Mouse (Mus musculus) frontal cortex, postnatal 14 days (tissue): ENCODE data around the gene Morn5.

ENCODE experiments used
- DNase-seq, 2 experiments: peaks; one replicate each; pipeline ENCODE4 v3.0.0; 2022; ENCODE audit warnings: low spot score in 2 of 2

The Morn5 gene

DNA sequence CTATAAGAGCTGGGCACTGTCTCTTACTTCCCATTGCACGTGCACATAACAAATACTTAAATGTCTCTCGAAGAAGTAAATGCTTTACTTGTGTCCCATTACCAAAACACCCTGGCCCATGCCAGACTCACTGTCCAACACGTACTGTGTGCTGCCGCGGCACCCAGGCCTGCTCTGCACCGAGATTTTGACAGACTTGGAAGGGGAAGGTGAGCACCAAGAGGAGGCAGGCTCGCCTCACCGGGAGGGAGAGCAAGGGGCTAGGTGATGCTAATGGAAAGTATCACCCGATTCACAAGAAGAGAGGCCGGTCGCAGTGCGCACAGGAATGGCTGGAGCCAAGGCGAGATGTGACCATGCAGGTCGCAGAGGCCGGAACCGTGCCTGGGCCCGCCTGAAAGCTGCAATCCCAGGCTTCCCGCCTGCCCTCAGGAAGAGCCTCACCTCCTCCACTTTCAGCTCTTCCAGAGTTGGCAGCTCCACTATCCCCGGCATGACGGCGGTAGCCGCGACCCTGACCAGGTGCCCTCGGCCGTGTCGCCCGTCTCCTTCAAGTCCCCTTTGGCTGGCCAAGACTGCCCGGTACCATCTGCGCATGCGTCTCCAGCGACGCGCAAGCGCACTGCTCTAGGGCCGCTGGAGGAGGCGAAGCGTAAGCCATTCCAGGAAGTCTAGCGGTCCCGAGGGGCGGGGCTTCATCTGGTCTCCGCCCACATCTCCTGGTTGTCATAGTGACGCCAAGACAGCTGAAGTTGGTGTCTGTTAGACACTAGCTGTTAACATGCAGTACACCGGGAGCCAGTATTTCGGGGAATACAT is at the start of gene Morn5, which contains the start of gene Ndufa8:
Gene Morn5 (plus strand): TSS at position 711 of the 819 bp plus-strand sequence.
Gene Ndufa8 (minus strand): TSS at position 659 of the 819 bp plus-strand sequence.
- peak; percentile 97 to 98 for DNase-seq

DNA sequence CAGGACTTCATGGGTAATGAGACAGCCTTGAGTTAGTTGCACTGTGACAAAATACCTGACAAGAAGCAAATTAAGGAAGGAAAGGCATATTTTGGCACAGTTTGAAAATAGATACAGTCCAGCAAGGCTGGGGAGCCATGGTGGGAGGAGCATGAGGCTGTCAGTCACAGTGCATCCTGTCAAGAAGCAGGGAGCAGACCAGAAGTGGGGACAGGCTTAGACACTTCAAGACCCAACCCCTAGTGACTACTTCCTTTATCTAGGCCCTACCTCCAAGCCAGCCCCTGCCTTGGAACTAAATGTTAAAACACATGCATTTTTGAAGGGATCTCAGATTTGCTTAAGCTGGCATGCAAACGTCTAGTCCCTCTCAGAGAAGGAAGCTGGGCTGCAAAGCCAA is 48.9 kb upstream of the Morn5 start:
- no peak for DNase-seq

DNA sequence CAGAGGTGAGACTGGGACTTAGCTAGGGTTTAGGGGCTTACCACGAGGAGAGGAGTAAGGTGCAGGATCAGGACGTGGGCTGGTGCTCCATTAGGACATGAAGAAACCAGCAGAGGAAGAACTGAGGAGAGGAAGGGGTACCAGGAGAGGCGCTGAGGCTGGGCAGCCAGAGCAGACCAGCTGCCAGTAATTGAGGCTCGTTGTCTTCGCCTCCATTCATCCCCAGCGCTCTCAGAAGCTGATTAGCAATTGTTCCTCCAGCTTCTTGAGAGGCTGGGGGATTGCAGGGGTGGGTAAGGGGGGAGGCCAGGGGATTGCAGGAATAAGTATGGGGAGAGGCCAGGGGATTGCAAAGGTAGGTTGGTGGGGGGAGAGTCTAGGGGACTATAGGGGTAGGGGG is 47.1 kb upstream of the Morn5 start:
- DNase-seq: no peak

DNA sequence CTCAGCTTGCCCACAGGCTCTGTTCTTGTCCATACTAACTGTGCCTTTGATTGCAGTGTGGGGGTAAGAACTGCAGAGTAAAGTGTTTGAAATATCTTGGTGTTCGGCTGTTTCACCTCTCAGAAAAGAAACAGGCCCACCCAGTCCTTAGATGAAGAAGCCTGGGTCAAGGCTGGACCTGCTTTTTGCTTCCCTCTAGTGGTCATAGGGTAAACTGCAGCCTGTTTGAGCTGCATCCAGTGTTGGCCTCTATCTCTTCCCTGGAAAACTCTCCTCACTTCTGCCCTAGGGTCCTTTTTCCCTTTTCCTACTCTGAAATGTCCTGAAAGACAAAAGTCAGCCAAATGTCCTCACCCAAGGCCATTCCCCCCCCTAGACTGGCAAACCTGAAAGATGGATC is 41.2 kb upstream of the Morn5 start:
- peak in 1 of 2 experiments; percentile 48 for DNase-seq

DNA sequence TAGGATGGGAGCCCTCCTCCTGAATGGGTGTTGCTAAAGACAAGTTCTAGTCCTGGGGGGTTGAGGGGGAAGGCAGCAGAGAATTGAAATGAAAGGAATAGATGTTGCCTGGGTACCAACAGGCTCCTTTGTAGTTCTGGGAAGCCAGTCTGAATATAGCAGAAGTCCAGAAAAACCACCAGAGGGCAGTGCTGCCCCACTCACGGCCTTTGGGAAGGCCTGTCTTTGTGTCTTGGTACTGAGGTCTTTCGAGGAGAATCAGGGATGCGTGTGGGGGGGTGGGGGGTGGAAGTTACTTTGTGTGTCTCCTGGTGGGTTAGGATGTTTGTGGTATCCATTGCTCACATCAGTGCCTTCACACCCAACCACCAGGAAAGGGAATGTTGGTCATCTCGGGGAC is 39.9 kb upstream of the Morn5 start:
- peak in 1 of 2 experiments; percentile 49 for DNase-seq

DNA sequence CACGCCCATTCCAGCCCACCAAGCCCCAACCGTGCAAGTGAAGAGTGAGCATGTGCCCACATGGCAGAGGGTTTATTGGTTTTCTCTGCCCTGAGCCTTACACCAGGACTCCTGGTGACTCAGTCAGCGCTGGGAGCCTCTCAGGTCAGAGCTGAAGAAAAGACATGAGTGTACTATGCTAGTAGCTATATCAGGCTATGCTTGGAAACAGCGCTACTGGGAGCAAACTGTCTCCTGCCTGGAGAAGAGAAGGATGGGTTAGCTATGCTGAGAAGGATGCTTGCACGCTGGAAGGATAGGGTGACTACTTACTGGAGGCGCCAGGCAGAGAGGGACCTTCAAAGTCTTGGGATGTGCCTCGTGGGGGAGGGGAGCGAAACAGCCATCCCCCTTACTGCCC is 38.7 kb upstream of the Morn5 start:
- DNase-seq: no peak

- peak in 1 of 2 experiments; percentile 43 for DNase-seq
Measured at GRCm38 (mm10) chr2:36011331-36011825, 37.9 kb upstream of the Morn5 start.

DNA sequence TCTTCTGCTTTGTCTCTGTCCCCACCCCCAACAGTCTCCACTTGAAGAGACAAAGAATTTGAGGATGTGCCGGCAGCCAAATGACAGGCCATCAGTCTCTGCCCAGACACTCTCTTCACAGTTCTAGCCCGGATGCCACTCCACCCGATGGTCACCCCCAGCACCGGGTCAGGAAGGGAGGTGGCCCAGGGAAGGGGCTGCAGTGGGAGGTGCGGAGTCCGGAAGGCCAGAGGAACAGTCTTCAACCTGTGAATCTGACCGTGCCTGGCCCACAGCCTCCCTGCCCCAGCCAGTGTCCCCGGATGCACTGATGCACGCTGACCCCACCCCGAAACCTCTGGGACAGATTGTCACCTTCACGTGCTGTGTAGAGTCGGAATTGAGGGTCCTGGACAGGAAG is 36.2 kb upstream of the Morn5 start:
- DNase-seq: no peak

- peak; percentile 60 to 76 for DNase-seq
Measured at GRCm38 (mm10) chr2:36021385-36022159, 27.7 kb upstream of the Morn5 start.

DNA sequence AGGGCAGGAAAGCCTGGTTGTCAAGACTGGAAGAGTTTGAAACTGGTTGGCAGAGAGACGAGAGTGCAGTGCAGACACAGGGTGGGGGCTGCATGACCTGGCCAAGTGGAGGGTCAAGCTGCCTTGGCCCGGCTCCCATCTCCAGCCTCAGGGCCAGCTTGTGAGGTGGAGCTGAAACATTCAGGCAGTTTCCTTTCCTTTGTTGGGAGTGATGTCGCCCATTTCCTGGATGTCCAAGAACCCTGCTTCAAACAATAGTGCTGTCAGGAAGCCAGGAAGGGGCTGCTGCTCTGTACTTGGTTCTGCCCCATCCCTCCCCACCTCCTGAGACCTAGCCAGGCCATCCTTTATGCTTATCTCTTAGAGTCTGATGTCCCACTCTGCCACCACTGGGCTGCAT is 26.0 kb upstream of the Morn5 start:
- no peak for DNase-seq

GRCm38 (mm10) chr2:36032884-36033283 is 16.4 kb upstream of the Morn5 start:
- DNase-seq: no peak

DNA sequence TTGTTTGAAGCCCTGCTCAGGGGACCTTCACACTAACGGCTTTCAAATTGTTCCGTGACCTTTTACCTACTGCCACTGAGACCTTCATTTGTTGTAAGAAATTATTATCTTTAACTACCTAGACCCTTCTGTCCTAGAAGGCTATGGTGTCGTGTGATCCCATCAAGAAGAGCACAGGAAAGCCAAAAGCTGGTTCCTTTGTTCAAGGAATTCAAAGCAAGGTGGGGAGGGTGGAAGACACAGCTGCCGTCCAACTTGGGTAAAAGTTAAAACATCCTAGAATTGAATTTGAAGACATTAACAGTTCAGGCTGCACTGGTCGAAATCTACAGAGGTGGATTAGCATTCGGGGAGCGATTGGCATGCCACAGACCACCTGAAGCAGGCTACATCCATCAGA is 15.3 kb upstream of the Morn5 start:
- DNase-seq: no peak

DNA sequence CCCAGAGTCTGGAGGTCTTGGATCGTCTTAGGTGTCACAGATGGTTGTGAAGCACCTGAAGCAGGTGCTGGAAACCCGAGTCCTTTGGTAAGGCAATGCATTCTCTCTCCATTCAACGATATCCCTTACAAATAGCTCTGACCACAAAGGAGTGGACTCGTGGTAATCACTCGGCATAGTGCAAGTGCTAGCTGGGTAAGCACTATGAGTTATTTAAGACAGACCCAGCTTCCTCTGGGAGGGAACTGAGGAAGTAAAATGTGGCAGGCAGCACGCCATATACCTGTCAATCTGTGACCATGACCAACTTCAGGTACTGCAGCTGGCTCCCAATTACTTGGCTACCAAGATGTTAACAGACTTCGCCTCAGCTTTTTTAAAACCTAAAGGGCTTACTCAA is 14.4 kb upstream of the Morn5 start:
- DNase-seq: no peak

DNA sequence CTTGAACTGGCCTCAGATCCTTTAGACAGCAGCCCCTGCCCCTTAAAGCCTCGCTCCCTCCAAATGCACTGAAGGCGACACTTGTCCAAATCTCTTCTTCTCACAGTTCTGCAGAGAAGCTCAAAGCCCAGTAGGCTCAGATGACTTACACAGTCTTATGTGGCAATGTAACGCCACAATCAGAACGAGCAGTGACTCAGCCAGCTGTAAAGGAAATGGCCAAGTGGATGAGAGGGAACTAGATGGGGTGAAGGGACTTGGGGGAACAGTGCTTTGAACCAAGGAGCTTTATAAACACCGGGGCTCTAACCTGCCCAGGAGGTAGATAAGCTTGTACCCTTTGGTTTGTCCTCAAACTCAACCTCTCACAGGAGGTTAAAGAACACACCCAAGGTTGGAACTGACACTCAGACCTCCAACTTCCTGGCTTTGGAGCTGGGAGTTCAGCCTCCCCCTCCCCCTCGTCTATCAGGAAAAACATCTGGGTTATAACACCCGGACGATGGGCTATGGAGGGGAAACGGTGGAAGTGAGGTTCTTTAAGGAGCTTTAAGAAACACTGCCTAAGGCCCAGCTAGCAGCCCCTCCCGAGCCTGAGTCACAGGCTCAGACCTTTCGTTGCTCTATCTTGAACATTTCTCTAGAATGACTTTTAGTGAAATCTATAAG is 13.7 kb upstream of the Morn5 start:
- no peak for DNase-seq

DNA sequence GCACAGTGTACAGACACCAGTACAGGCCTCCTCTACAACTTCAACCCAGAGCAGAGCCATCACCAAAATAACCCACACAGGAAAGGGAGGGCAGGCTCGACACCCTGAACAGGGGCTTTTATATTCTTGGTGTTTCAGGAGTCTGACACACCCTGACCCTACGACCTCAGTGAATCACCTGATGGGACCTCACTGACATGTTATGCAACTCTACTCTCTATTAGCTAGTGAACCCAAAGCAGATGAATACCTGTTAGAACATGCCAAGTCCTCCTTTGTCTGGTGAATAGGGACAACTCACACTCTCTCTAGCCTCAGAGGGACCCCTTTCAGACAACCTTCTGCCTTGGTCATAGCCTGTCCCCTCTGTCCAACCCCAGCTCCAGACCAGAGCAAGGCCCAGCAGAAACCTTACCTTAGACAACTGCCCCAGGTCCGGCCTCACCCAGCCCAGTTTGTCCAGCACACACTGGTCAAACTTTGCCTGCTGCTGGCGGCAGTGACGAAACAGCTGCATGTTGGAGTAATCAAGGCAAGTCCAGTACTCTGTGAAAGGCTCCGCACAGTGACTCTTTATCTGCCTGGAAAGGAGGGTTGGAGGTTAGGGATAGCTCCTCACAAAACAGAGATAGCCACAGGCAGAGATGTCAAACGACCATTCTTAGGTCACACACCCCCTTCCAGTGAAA is 9.8 kb upstream of the Morn5 start:
- DNase-seq: no peak

- DNase-seq: no peak
Measured at GRCm38 (mm10) chr2:36040872-36041271, 8.4 kb upstream of the Morn5 start.

GRCm38 (mm10) chr2:36048164-36048563 is 1.1 kb upstream of the Morn5 start:
- DNase-seq: no peak

DNA sequence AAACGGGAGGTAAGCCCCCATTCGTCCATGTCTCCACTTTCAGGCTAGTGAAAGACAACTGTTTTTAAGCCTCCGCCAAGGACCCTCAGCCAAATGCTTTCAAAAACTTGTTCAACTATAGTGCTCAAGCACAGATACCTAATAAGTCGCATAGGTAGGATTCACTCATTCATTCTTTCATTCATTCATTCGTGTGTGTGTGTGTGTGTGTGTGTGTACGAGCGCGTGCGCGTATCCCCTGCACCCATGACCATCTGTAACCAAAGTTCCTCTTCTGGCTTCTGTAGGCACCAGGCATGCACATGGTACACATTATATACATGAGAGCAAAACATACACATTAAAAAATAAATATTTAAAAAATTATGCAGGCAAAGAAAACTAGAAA is 303 bp downstream of the Morn5 start:
- no peak for DNase-seq

DNA sequence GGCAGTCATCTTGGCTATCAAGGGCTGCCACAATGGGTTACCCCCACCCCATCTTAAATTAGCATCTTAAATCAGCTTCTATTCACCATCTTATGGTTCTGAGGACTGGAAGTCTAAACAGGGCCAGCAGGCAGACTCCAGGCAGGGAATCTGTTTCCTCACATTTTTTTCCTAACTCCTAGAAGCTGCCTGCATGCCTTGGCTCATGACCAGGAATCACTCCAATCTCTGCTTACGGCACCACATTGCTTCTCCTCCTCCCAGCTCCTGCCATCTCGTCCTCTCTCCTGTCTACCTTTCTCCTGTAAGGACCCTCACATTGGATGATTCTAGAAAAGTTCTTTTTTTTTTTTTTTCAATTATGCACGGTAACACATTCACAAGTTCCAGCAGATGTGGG is 4.0 kb downstream of the Morn5 start:
- peak in 1 of 2 experiments; percentile 12 for DNase-seq

DNA sequence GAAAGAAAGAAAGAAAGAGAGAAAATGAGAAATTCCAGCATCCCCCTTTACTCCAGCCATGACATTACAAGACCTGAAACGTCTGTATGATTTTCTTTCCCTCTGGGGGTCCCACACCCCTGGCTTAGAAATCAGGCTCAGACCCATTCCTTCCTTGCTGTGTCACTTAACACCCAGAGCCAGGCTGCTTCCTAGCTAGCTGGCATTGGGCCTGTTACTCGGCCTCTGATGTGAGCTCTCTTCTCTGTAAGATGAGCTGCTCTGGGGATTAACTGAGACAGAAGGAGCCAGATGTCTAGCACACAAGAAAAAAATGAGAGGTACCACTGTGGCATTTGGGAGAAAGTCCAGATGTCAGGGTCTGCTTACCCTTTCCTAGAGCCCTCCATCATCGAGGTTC is 7.0 kb downstream of the Morn5 start:
- no peak for DNase-seq

DNA sequence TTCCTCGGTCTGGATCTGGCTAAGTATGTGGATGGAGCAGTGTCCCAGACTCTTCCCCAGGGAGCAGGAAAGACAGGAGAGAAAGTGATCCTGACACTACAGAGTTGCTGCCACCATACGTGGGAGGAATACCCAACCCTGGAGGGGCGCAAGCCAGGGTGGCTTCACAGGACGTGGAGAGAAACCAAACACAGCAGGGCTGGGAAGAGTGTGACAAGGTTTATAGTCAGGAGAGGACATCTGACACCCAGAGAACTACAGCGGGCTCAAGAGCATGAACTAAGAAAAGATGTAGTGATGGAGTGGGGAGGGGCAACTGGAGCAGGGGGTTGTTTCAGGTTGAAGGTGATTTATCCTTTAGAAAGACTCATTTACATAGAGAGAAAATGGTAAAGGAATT is 12.2 kb downstream of the Morn5 start:
- DNase-seq: no peak

DNA sequence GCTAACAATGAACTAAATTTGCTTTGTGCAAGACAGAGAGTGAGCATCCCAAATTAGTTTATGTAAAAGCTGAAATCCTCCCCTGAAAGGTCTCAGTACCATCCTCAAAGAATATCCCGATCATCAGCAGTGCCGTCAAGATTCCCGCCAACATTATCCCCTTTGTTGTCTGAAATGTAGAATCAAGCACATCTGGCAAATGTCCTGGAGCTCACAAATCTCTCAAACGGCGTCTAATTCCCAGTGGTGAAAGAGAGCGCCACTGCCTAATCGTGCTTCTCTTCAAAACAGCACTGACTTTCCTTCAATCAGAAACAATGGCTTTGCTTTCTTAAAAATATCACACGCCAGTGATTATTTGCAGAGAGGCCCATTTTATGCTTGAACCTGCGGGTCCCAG is 17.9 kb downstream of the Morn5 start:
- DNase-seq: no peak
